Mouse (Mus musculus) heart, postnatal 0 days (tissue): ENCODE data around the gene Srebf1.

ENCODE experiments used
- CTCF ChIP-seq: IDR thresholded peaks from 2 replicates; pipeline ENCODE4 v1.5.1; 2016; ENCODE audit warnings: antibody characterized with exemption, control low read depth, low read depth
- EP300 ChIP-seq: IDR thresholded peaks from 2 replicates; pipeline ENCODE4 v1.6.1; 2016; ENCODE audit warnings: antibody characterized with exemption, low read depth

- TF ChIP-seq EP300 (no peak), CTCF (no peak)
These were observed 34.0 kb downstream of the Srebf1 start for GRCm38 (mm10) chr11:60188275-60188853.
